Mouse (Mus musculus): ENCODE results near the gene Rpp30. TPM values are rescaled to one million over a fixed set of nuclear protein-coding genes. Genes with fewer than 3 reads are reported as not detected.

Rpp30 gene
- 10 to 100 TPM; 41.2 to 59.5 TPM for polyA plus RNA-seq (2017; shearing (Covaris generic))

GRCm38 (mm10) chr19:36083262-36084225 is at the start of gene Rpp30:
Gene Rpp30, plus strand, starts transcription at chr19:36083716.

GRCm38 (mm10) chr19:36057231-36057811 is 26.2 kb upstream of the Rpp30 start, which contains the start of gene Htr7:
Gene Htr7, minus strand, starts transcription at chr19:36057507.

GRCm38 (mm10) chr19:36119783-36120471 is 36.4 kb downstream of the Rpp30 start, which contains the start of gene Ankrd1:
Gene Ankrd1, minus strand, starts transcription at chr19:36120099.

Other genes with a start within 250 kb of the Rpp30 start
- under 1 TPM; 0.33 to 0.71 TPM for gene Htr7, start 26.2 kb upstream of the Rpp30 start, polyA plus RNA-seq (2017; shearing (Covaris generic))
- gene Ankrd1, start 36.4 kb downstream of the Rpp30 start, polyA plus RNA-seq (2017; shearing (Covaris generic)) = 1 to 10 TPM in 1 of 2 experiments, under 1 TPM in 1; 0.59 to 1.6 TPM